Mouse (Mus musculus) spleen, adult 12 weeks (tissue): ENCODE results near the gene Gm156.
"Not testable (repeated sequence)": the region's sequence is repeated elsewhere in the genome, so short reads cannot be mapped to it uniquely, and the experiment has no call there.

Experiments
- DNase-seq: peaks from one replicate; pipeline ENCODE4 v3.0.0; 2022; ENCODE audit warnings: low spot score

Gm156 gene

DNA sequence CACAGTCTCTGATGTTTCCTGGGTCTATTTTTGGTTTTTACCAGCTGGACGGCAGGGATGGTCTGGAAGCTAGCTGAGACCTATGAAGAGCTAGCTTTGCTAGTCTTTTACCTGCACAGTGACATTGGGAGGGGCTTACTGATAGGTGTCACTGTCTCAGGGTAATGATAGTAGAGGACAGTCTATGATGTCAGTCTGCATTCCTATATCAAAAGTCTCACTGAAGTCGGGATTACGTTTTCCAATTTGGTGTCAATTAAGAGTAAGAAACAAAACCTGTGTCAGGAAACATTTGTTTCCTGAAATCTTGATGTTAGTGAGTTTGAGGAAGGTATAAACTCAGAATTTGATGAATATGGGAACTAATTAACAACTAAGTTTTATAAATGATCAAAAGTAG lies at the start of gene Gm156:
Gene Gm156 (minus strand): TSS at position 101 of the 400 bp plus-strand sequence.
- not testable (repeated sequence) for DNase-seq

DNA sequence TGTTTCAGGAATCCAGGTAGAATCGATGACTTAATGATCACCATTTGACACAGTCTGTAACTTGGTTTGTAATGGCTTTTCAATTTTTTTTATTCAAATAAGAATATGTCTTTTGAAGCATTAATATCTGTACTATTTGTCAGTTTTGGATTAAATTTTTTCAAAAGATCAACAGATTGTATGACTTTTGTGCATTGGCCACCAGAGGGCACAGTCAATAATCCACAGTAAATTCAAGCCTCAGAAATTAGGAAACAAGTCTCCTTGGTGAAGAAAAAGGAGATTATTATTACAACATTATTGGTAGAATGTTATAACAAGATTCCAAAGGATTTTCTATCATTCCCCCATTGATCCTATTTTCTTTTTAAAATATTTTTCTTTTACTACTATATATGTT lies 41.5 kb upstream of the Gm156 start:
- DNase-seq, result no peak

DNA sequence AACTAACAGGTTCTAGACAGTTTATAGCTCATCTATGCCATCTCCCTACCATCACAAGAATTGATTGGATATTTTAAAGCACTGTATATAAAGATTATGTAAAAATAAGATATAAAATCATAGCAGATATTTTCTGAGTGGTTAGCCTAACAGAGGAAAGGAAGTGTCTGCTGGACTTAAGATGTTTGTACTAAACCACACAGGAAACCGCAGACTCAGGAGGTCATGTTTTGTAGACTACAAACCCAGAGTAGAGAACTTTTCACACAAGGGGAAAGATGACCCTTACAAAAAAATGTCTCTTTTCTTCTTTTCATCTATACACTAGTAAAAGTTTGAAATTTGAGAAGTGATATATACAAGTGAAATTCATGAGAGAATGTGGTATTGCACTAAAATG lies 39.9 kb upstream of the Gm156 start:
- no peak for DNase-seq

DNA sequence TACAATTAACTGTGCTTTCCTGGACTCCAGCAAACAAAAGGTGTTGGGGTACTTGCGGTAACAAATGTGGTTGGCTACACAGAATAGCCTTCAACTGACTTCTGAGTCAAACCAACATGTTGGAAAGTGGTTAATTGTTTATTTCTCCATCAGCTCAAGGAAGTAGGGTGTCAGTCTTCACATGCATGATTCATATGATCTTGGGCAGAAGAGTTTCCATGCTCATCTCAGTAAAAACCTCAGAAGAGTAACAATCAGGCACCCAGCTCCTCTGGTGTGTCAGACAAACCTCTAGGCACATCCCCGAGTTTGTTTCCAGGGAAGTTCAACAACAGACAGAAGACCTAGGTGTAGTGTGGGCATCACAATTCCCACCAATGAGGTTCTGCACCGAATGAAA lies 33.7 kb upstream of the Gm156 start:
- DNase-seq, result no peak

DNA sequence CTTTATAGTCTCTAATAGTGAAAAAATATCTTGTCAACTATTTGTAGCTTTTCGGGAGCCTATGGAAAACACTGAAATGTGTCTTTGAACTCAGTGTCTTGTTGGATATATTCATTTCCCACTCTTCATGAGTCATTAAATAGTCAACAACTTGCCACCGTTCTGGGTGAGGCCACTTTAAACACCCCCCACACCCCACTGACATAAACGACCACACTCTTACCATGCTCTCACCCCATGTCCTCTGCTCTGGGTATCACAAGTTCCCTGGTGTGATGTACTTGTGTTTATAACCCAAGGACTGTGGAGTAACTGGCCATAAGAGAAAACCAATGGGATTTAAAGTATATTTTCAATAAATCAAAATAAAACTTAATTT lies 36.4 kb downstream of the Gm156 start:
- no peak for DNase-seq

DNA sequence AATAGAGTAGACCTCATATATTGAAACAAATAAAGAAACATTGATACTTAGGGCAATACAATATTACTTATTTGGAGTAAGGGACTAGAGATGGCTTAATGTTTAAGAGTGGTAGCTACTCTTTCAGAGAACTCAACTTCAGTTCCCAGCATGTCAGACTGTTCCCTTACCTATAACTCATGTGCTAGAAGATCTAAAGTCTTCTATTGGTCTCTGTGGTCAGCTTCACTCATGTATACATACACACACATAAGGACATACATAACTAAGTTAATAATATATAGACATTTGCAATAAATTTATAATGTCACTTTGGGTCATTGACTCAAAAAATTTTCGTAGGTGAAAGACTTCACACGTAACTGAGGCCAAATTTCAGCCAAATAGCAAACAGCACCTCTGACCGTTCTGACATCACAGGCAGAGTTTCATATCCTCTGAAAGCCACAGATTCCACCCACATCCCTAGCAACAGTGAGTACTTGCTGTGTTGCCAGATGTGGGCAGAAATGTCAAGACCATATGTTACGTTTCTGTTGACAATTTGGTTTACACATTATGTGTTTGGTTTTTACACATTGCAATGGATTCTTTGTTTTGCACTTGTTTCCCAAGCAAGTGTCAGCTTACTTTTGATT lies 36.9 kb downstream of the Gm156 start:
- no peak for DNase-seq

DNA sequence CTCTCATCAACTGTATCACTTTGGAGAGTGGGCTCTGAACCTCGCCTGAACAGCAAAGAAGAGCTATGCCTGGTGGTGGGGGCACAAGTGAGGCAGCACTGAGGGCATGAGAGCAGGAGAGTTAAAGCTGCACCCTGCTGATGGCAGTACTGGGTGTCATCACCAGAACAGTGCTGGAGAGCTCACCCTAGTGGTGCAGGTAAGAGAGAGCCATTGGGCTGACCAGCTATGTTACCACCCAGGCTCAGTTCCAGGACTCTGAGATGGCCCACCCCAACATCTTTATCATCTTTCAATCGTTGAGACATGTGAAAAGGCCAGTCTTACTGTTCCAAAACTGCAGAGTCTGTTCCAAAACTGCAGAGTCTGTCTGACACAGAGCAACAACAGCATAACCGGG lies 37.9 kb downstream of the Gm156 start:
- no peak for DNase-seq

DNA sequence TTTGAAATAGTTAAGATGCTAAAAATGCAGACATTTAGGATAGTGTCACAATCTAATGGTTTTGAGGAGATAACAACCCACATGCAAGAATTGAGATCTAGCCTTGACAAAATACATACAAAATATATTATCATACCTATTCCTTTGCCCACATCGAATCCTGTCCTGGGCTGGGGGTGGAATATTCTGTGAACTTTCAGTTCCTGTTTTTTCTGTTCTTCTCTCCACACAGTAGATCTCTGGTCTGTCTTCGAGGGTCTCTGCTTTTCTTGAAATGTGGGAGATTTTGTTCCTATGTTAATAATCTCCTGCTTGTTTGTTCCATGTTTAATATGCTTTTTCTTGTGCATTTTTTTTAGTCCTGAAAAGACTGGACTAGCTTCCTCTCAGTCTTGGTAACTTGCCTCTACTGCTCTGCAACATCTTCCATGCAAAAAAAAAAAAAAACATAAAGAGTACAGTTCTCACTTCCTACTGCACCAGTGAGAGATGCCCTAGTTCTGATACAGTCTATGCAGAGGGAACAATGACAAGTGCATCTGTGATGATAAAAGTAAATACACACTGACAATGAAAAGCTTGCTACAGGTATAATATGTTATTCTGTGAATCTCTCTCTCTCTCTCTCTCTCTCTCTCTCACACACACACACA lies 43.9 kb downstream of the Gm156 start, which contains the start of gene Klri2:
Gene Klri2 (minus strand): TSS at position 416 of the 653 bp plus-strand sequence.
- DNase-seq, result no peak

DNA sequence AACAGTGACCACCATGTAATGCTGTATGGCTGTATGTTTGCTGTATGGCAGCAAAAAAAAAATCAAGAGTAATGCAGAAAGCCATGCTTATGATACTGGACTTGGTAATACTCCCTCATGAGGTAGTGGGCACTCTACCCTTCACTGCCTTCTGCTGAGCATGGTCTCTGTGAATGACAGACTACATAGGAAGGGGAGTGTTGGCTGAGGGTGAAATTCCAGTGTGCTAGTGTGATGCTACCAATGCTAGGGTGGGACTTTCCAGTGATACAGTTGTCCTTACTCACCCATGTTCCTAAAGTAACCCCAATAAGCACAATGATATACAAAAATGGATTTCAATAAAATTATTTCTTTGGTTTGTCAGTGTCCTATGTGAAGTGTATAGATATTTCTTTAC lies 47.7 kb downstream of the Gm156 start:
- no peak for DNase-seq

DNA sequence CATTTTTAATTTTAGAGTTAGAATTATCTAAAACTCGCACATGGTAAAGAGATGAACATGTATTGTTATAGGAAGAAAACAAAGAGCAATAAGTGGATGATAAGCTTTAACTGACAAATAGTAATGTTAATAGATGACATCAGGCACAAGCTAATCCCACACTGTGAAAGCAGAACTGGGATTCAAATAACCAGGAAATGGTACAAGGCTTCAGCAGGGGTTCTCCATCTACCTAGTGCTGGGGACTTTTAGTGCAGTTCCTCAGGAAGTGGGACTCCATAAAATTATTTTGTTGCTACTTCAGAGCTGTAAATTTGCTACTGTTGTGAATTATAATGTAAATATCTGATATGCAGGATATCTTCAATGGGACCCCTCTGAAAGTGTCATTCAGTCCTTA lies 56.8 kb downstream of the Gm156 start:
- DNase-seq, result no peak

DNA sequence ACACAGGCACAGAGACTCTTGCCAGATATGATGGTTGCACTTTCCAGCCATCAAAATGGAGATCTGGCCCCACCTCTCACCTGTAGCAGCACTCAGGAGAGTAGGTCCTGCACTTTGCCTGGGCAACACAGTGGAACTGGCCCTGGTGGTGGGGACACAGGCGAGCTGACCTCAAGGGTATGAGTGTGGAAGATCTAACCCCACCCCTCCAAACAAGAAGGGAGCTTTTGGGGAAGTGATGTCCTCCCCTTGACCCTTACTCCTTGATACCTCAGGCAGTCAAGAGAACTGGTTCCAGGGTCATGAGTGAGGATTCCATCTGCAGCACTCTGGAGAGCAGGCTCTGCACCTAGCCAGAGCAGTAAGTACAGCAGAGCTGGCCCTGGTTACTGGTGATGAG lies 62.7 kb downstream of the Gm156 start:
- DNase-seq, result no peak

DNA sequence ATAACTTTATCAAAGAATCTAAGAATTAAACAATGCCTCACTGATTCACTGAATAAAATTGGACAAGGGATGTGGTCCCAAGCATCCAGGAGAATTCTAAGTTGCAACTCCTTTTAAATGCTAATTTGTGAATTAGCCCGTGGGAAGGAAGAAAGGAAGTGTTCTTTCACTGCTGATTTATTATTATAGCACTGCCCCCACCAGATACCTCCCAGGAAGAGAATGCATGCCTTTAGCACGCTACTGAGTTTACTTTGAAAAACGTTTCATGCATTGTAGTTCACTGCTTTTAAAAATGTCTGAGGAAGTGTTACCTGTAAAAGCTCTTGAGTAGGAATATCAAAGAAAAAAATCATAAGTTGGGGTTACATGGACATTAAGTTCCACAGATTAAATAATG lies 63.6 kb downstream of the Gm156 start:
- DNase-seq, result no peak

DNA sequence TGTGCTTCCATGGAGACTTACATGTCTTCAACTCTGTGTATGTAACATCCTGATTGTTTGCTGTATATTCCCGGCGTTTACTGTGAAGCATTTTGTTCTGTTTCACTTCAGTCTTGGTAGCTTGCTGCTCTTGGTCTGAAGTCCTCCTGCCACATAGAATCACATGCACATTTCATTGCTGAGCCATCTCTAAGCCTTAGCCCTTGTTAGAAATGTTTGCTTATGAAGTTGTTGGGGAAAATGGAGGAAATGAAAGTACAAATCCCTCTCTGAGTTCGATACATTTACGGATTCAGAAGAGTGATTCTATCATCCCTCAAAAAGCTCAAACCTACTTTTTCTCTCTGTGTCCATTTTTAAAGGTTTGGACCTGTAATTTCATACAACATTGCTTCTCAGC lies 67.0 kb downstream of the Gm156 start, which contains the start of gene Klri1:
Gene Klri1 (minus strand): TSS at position 101 of the 400 bp plus-strand sequence.
- no peak for DNase-seq
